Mouse (Mus musculus): ENCODE results near the gene Rbfox1.

GRCm38 (mm10) chr16:5926986-5927385 is 41.8 kb downstream of the Rbfox1 start:
- TF ChIP-seq CTCF (IDR thresholded peaks at IDR 0.05; ENCODE audit: extremely low read depth, insufficient read depth, low read length) (no peak), POLR2A (IDR thresholded peaks at IDR 0.05; ENCODE audit: extremely low read depth, insufficient read depth, low read length) (no peak)

Data from cortical plate, adult 2 months (tissue).